Mouse (Mus musculus): ENCODE results near the gene Ttc4. TPM values are rescaled to one million over a fixed set of nuclear protein-coding genes. Genes with fewer than 3 reads are reported as not detected.

Ttc4 gene
- polyA plus RNA-seq, 1 experiment = 87.8 TPM

DNA sequence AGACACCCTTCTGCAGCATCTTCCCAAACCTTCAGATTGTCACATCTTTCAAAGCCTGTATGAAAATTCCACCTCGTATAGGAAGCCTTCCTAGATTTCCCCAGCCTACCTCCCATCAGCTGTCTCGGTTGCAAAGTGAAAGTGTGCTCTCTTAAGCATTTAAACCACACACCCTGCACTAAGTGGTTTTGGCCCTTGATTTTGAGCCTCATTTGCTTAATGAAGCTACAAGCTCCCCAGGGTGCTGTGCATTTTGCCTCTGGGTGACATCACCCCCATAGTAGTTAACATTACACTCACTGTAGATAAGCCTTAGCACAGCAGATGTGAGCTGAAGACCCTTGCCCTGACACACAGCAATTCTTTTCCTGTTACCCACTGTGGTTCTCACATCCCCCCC is 2.2 kb upstream of the Ttc4 start:
- Histone ChIP-seq H3K4me1 (replicated peaks; ENCODE audit: control insufficient read depth, insufficient read depth, low read length) (peaks cover 4% of the 10 kb centered on the region; the same call in 1 of the 2 replicates), H3K27me3 (ENCODE audit: control insufficient read depth, insufficient read depth, low read length) (no peaks in the 10 kb centered on the region), H3K36me3 (ENCODE audit: control insufficient read depth, insufficient read depth, low read length) (peaks cover 6% of the 10 kb centered on the region), H3K4me3 (ENCODE audit: control insufficient read depth, insufficient read depth, low read length) (no peak overlapping the region), H3K27ac (ENCODE audit: control insufficient read depth, insufficient read depth, low read length) (no peak overlapping the region)
- TF ChIP-seq POLR2A (IDR thresholded peaks at IDR 0.05; ENCODE audit: control insufficient read depth, extremely low read depth, insufficient read depth, low read length, poor library complexity) = no peak
- TF ChIP-seq CTCF (IDR thresholded peaks at IDR 0.05; ENCODE audit: borderline replicate concordance, control insufficient read depth, extremely low read depth, insufficient read depth, low read length, poor library complexity) = no peak
- no peak for DNase-seq
- WGBS = 34% methylated on average over 2 of the region's 2 CpGs

DNA sequence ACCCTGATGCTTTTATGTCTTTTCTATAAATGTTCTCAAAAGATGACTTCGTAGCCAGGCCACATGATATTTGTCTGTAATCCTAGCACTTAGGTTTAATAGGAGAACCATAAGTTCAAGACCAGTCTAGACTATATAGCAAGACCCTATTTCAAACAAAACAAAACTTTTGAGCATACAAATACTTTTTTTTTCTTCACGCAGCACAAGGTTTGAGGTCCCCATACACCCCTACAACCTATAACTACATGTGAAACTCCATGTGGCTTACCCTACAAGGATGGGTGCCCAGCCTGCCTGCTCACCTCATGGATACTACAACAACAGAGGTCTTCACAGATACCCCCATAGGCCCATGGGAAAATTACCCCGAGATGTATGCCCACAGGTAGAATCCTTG is 408 bp upstream of the Ttc4 start:
- Histone ChIP-seq H3K27me3 (ENCODE audit: control insufficient read depth, insufficient read depth, low read length) (no peaks in the 10 kb centered on the region), H3K4me1 (replicated peaks; ENCODE audit: control insufficient read depth, insufficient read depth, low read length) (peaks cover 4% of the 10 kb centered on the region; the same call in 1 of the 2 replicates), H3K27ac (ENCODE audit: control insufficient read depth, insufficient read depth, low read length) (no peak overlapping the region), H3K4me3 (ENCODE audit: control insufficient read depth, insufficient read depth, low read length) (no peak overlapping the region), H3K36me3 (ENCODE audit: control insufficient read depth, insufficient read depth, low read length) (peaks cover 9% of the 10 kb centered on the region)
- no peak for DNase-seq
- 57% methylated on average over 3 of the region's 3 CpGs for WGBS
- TF ChIP-seq POLR2A (IDR thresholded peaks at IDR 0.05; ENCODE audit: control insufficient read depth, extremely low read depth, insufficient read depth, low read length, poor library complexity) = no peak
- TF ChIP-seq CTCF (IDR thresholded peaks at IDR 0.05; ENCODE audit: borderline replicate concordance, control insufficient read depth, extremely low read depth, insufficient read depth, low read length, poor library complexity) = no peak

- TF ChIP-seq POLR2A (IDR thresholded peaks at IDR 0.05; ENCODE audit: control insufficient read depth, extremely low read depth, insufficient read depth, low read length, poor library complexity) = no peak
- no peak for TF ChIP-seq CTCF (IDR thresholded peaks at IDR 0.05; ENCODE audit: borderline replicate concordance, control insufficient read depth, extremely low read depth, insufficient read depth, low read length, poor library complexity)
- Histone ChIP-seq H3K4me1 (replicated peaks; ENCODE audit: control insufficient read depth, insufficient read depth, low read length) (peaks cover 4% of the 10 kb centered on the region; the same call in 1 of the 2 replicates), H3K36me3 (ENCODE audit: control insufficient read depth, insufficient read depth, low read length) (peaks cover 15% of the 10 kb centered on the region), H3K27ac (ENCODE audit: control insufficient read depth, insufficient read depth, low read length) (no peak overlapping the region), H3K27me3 (ENCODE audit: control insufficient read depth, insufficient read depth, low read length) (no peaks in the 10 kb centered on the region), H3K4me3 (ENCODE audit: control insufficient read depth, insufficient read depth, low read length) (no peak overlapping the region)
- 96% methylated on average over 5 of the region's 5 CpGs for WGBS
- DNase-seq = no peak
Observed at GRCm38 (mm10) chr4:106676749-106677148, 2.0 kb downstream of the Ttc4 start.

DNA sequence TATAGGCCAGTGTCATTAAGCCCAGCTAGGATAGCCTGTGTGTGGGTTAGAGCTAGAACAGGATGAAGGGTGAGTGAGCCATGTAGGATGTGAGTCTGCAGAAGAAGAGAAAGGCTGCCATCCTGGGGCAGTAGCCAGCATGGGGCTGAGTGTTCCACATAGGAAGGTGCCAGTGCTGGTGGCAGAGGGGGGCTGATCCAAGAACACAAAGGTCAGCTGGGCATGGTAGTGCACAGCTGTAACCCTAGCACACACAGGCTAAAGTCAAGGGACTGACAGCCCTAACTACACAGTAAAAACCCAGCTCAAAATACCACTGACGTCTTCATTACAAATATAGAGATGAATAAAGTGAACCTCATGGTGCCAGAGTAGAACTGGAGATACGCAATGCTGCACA is 12.2 kb downstream of the Ttc4 start:
- Histone ChIP-seq H3K27ac (ENCODE audit: control insufficient read depth, insufficient read depth, low read length) (no peak overlapping the region), H3K36me3 (ENCODE audit: control insufficient read depth, insufficient read depth, low read length) (peaks cover 84% of the 10 kb centered on the region), H3K4me3 (ENCODE audit: control insufficient read depth, insufficient read depth, low read length) (no peak overlapping the region), H3K4me1 (replicated peaks; ENCODE audit: control insufficient read depth, insufficient read depth, low read length) (no peaks in the 10 kb centered on the region), H3K27me3 (ENCODE audit: control insufficient read depth, insufficient read depth, low read length) (no peaks in the 10 kb centered on the region)
- DNase-seq = no peak
- 97% methylated on average over 2 of the region's 2 CpGs for WGBS
- TF ChIP-seq POLR2A (IDR thresholded peaks at IDR 0.05; ENCODE audit: control insufficient read depth, extremely low read depth, insufficient read depth, low read length, poor library complexity) (no peak), CTCF (IDR thresholded peaks at IDR 0.05; ENCODE audit: borderline replicate concordance, control insufficient read depth, extremely low read depth, insufficient read depth, low read length, poor library complexity) (no peak)

GRCm38 (mm10) chr4:106665673-106666072 is 13.1 kb downstream of the Ttc4 start:
- WGBS = 96% methylated on average over 10 of the region's 10 CpGs
- Histone ChIP-seq H3K27me3 (ENCODE audit: control insufficient read depth, insufficient read depth, low read length) (no peaks in the 10 kb centered on the region), H3K4me1 (replicated peaks; ENCODE audit: control insufficient read depth, insufficient read depth, low read length) (no peaks in the 10 kb centered on the region), H3K36me3 (ENCODE audit: control insufficient read depth, insufficient read depth, low read length) (peaks cover 82% of the 10 kb centered on the region), H3K27ac (ENCODE audit: control insufficient read depth, insufficient read depth, low read length) (no peak overlapping the region), H3K4me3 (ENCODE audit: control insufficient read depth, insufficient read depth, low read length) (no peak overlapping the region)
- no peak for TF ChIP-seq POLR2A (IDR thresholded peaks at IDR 0.05; ENCODE audit: control insufficient read depth, extremely low read depth, insufficient read depth, low read length, poor library complexity)
- TF ChIP-seq CTCF (IDR thresholded peaks at IDR 0.05; ENCODE audit: borderline replicate concordance, control insufficient read depth, extremely low read depth, insufficient read depth, low read length, poor library complexity) = no peak
- no peak for DNase-seq

DNA sequence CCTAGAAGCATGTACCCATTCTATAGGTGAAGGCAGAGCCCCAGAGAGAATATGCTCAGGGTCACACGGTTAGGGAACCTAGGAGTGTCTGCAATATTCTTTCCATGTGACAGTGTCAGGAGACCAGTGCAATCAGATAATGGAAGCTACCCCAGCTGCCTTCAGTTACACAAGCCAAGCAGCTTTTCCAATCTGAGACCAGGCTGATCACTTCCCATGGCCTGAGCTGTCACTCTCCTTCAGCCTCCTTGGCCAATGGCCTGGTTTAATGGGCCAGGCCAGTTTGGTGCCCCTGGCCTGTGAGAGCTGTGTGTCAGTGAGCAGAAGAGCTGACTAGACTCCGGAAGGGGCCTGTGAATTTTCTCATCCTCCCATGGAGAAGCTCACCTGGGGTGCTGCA is 13.5 kb downstream of the Ttc4 start:
- WGBS = 93% methylated on average over 2 of the region's 2 CpGs

GRCm38 (mm10) chr4:106664697-106665096 is 14.0 kb downstream of the Ttc4 start:
- Histone ChIP-seq H3K4me1 (replicated peaks; ENCODE audit: control insufficient read depth, insufficient read depth, low read length) (no peaks in the 10 kb centered on the region), H3K4me3 (ENCODE audit: control insufficient read depth, insufficient read depth, low read length) (no peak overlapping the region), H3K36me3 (ENCODE audit: control insufficient read depth, insufficient read depth, low read length) (peaks cover 76% of the 10 kb centered on the region), H3K27me3 (ENCODE audit: control insufficient read depth, insufficient read depth, low read length) (no peaks in the 10 kb centered on the region), H3K27ac (ENCODE audit: control insufficient read depth, insufficient read depth, low read length) (no peak overlapping the region)
- WGBS = 96% methylated on average over 6 of the region's 6 CpGs
- TF ChIP-seq POLR2A (IDR thresholded peaks at IDR 0.05; ENCODE audit: control insufficient read depth, extremely low read depth, insufficient read depth, low read length, poor library complexity) (no peak), CTCF (IDR thresholded peaks at IDR 0.05; ENCODE audit: borderline replicate concordance, control insufficient read depth, extremely low read depth, insufficient read depth, low read length, poor library complexity) (no peak)
- DNase-seq = no peak

More for the DNA sequence above, 13.5 kb downstream of the Ttc4 start:
- H3K4me1 ChIP-seq (replicated peaks; ENCODE audit: control insufficient read depth, insufficient read depth, low read length) = no peaks in the 10 kb centered on the region
- H3K27ac ChIP-seq (ENCODE audit: control insufficient read depth, insufficient read depth, low read length) = no peak overlapping the region
- H3K4me3 ChIP-seq (ENCODE audit: control insufficient read depth, insufficient read depth, low read length) = no peak overlapping the region
- H3K36me3 ChIP-seq (ENCODE audit: control insufficient read depth, insufficient read depth, low read length) = peaks cover 81% of the 10 kb centered on the region
- no peak for DNase-seq
- TF ChIP-seq POLR2A (IDR thresholded peaks at IDR 0.05; ENCODE audit: control insufficient read depth, extremely low read depth, insufficient read depth, low read length, poor library complexity) (no peak), CTCF (IDR thresholded peaks at IDR 0.05; ENCODE audit: borderline replicate concordance, control insufficient read depth, extremely low read depth, insufficient read depth, low read length, poor library complexity) (no peak)
- H3K27me3 ChIP-seq (ENCODE audit: control insufficient read depth, insufficient read depth, low read length) = no peaks in the 10 kb centered on the region

Measured in thymus, adult 2 months (tissue).